Mouse (Mus musculus) lung, embryonic 14.5 days (tissue): ENCODE results near the gene Abcb8. TPM values are rescaled to one million over a fixed set of nuclear protein-coding genes. Genes with fewer than 3 reads are reported as not detected.

ENCODE experiments used
- ATAC-seq: fragments of 200-750 bp; cut with Nextera tagmentation; 2 replicates; pipeline ENCODE4 v1.8.0; 2017; ENCODE audit warnings: mild to moderate bottlenecking, moderate TSS enrichment, moderate library complexity; ENCODE audit not compliant: insufficient read depth
- DNase-seq: peaks from one replicate; pipeline ENCODE4 v3.0.0-alpha.2; 2015
- H3K27ac ChIP-seq: fragments of 300-500 bp; sonication (generic); 2 replicates; pipeline ENCODE4 v1.5.1; 2014; ENCODE audit warnings: low read depth, mild to moderate bottlenecking, moderate library complexity
- H3K27me3 ChIP-seq: fragments of 300-500 bp; sonication (generic); 2 replicates; pipeline ENCODE4 v1.6.1; 2014; ENCODE audit warnings: low read length, control low read depth; ENCODE audit not compliant: insufficient read depth
- H3K36me3 ChIP-seq: fragments of 300-500 bp; sonication (generic); 2 replicates; pipeline ENCODE4 v1.6.1; 2014; ENCODE audit warnings: control low read depth; ENCODE audit not compliant: insufficient read depth
- H3K4me1 ChIP-seq: fragments of 300-500 bp; sonication (generic); 2 replicates; pipeline ENCODE4 v1.6.1; 2014; ENCODE audit warnings: antibody characterized with exemption, control low read depth; ENCODE audit not compliant: insufficient read depth
- H3K4me2 ChIP-seq: fragments of 300-500 bp; sonication (generic); 2 replicates; pipeline ENCODE4 v1.6.1; 2014; ENCODE audit warnings: mild to moderate bottlenecking
- H3K4me3 ChIP-seq: fragments of 300-500 bp; sonication (generic); 2 replicates; pipeline ENCODE4 v1.5.1; 2014; ENCODE audit warnings: low read depth, low read length
- H3K9ac ChIP-seq: fragments of 300-500 bp; sonication (generic); 2 replicates; pipeline ENCODE4 v1.6.1; 2014
- H3K9me3 ChIP-seq: fragments of 300-500 bp; sonication (generic); 2 replicates; pipeline ENCODE4 v1.6.1; 2016; ENCODE audit warnings: low read depth, low read length, control low read depth
- CTCF ChIP-seq: IDR thresholded peaks from 2 replicates; pipeline ENCODE4 v1.5.1; 2016; ENCODE audit warnings: antibody characterized with exemption, low read depth
- WGBS: fragments of 180-500 bp; shearing (Covaris S2); extraction: QIAGEN DNeasy Blood & Tissue Kit; methylation state at CpG from one replicate; pipeline ENCODE4 v1.1.7; 2014; 5-methylcytosine and 5-hydroxymethylcytosine counted together
- polyA plus RNA-seq: library from polyadenylated mRNA; unstranded; fragments of >200 nt; fragmentation: Nextera tagmentation; extraction: Ambion mirVana; gene quantifications from 2 replicates; pipeline ENCODE4 v1.2.1, GENCODE M21; 2014

Abcb8 gene
- polyA plus RNA-seq, 1 experiment from 2014 or later, result 43.5 TPM

DNA sequence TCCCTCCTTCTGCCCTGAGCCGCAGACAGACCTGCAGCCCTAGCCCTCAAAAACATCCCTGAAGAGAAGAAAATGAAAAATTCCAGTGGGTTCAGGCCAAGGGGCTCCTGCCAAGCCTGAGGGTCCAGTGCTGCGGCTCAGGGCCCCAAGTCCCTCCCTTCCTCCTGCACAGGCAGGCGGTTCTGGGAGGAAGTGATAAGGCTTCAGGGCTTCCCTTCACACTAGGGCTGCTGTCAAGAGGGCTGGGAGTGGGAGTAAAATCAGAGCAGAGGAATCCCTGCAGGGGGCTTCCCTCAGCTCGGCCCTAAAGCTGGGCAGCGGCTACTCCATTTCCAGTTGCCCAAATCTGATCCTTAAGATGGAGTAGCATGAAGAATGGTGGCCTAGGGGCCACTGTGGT, 27.9 kb upstream of the Abcb8 start:
- no peaks in the 10 kb centered on the region for H3K27me3 ChIP-seq
- no peak overlapping the region for H3K9ac ChIP-seq
- 17% methylated on average over 5 of the region's 5 CpGs for WGBS
- peak overlapping the region; percentile 23; the same call in 1 of the 2 replicates for H3K4me3 ChIP-seq
- ATAC-seq, result peak; percentile 33; the same call in 1 of the 2 replicates
- no peaks in the 10 kb centered on the region for H3K4me1 ChIP-seq
- H3K36me3 ChIP-seq, result no peaks in the 10 kb centered on the region
- no peaks in the 10 kb centered on the region for H3K9me3 ChIP-seq
- peak overlapping the region; percentile 46 for H3K4me2 ChIP-seq
- no peak for TF ChIP-seq CTCF
- peak overlapping the region; percentile 19; the same call in 1 of the 2 replicates for H3K27ac ChIP-seq
- peak; percentile 34 for DNase-seq

DNA sequence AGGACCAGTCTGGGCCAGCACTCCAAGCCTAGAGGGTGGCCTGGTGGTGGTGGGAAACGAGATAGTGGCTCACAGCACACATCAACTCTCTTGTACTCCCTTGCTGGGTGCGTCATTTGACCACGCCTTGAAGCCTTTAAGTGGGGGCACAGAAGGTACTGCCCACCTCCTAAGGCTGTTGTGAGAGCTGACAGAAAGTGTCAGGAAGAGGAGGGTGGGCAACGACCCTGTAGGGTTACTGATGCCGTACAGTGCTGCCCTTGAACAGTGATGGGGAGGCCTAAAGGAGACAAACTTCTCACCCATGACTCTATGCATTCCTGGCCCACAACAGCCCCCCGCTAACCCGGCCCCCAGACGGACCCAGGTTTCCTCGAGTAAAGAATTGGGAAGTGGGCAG, 27.0 kb upstream of the Abcb8 start:
- 81% methylated on average over 9 of the region's 9 CpGs for WGBS
- Histone ChIP-seq H3K4me2 (peak overlapping the region; percentile 46; the same call in 1 of the 2 replicates), H3K27ac (no peak overlapping the region), H3K27me3 (no peaks in the 10 kb centered on the region), H3K4me3 (no peak overlapping the region), H3K36me3 (no peaks in the 10 kb centered on the region), H3K9me3 (no peaks in the 10 kb centered on the region), H3K4me1 (no peaks in the 10 kb centered on the region), H3K9ac (no peak overlapping the region)
- no peak for ATAC-seq
- no peak for TF ChIP-seq CTCF
- no peak for DNase-seq

DNA sequence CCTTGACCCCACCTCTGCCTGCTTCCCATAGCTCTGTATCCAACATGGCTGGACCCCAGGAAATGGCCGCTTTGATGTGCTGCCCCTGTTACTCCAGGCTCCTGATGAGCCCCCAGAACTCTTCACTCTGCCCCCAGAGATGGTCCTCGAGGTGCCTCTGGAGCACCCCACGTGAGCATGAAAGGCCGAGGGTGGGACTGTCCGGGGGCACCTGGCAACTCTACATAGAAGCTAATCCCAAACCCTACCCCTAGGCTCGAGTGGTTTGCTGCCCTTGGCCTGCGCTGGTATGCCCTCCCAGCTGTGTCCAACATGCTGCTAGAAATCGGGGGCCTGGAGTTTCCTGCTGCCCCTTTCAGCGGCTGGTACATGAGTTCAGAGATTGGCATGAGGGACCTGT, 23.7 kb upstream of the Abcb8 start:
- no peak overlapping the region for H3K4me3 ChIP-seq
- H3K36me3 ChIP-seq, result no peaks in the 10 kb centered on the region
- no peak for TF ChIP-seq CTCF
- H3K27ac ChIP-seq, result no peak overlapping the region
- WGBS, result 77% methylated on average over 9 of the region's 9 CpGs
- H3K4me1 ChIP-seq, result no peaks in the 10 kb centered on the region
- no peak for DNase-seq
- H3K27me3 ChIP-seq, result no peaks in the 10 kb centered on the region
- no peak overlapping the region for H3K4me2 ChIP-seq
- H3K9me3 ChIP-seq, result no peaks in the 10 kb centered on the region
- H3K9ac ChIP-seq, result no peak overlapping the region
- no peak for ATAC-seq

DNA sequence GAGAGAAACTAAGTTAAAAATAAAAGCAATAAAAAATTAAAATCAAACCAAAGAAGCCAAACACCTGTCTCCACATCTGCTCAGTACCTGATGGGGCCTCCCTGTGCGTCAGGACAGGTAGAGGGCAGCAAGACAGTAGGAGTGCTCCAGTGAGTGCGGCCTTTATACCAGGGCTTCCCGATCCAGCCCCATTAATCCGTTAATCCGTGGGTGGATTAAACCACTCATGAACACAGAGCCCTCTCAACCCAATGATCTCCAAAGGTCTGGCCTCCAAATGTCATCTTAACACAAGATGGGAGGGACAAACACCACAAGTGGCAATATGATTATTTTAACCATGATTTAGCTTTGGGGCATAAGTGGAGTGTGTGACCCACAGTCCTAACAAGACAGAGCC, 19.7 kb upstream of the Abcb8 start:
- DNase-seq (no peak), ATAC-seq (no peak)
- H3K4me3 ChIP-seq, result no peak overlapping the region
- TF ChIP-seq CTCF, result no peak
- no peak overlapping the region for H3K27ac ChIP-seq
- no peak overlapping the region for H3K9ac ChIP-seq
- WGBS, result 70% methylated on average over 5 of the region's 5 CpGs
- no peak overlapping the region for H3K4me2 ChIP-seq
- H3K27me3 ChIP-seq, result no peaks in the 10 kb centered on the region
- no peaks in the 10 kb centered on the region for H3K9me3 ChIP-seq
- H3K4me1 ChIP-seq, result no peaks in the 10 kb centered on the region
- H3K36me3 ChIP-seq, result no peaks in the 10 kb centered on the region

DNA sequence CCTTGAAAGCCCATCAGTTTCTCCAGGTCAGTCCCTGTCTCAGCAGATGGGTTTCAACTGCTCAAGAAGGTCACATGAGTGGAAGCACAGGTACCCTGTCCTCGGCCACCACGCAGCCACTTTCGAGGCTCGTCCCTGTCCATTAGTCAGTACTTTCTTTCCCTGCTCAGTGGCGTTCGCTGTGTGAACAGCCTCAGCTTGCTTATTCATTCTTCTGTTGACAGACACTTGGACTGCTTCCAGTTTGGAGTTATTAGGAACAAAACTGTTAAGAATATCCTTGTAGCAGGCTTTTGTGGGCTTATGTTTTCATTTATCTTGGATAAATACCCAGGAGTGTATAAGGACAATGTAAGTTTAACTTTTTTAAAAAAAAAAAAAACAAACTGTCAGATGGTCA, 19.2 kb upstream of the Abcb8 start:
- H3K4me1 ChIP-seq, result no peaks in the 10 kb centered on the region
- H3K4me2 ChIP-seq, result no peak overlapping the region
- H3K9ac ChIP-seq, result no peak overlapping the region
- H3K27ac ChIP-seq, result no peak overlapping the region
- no peak overlapping the region for H3K4me3 ChIP-seq
- no peak for ATAC-seq
- no peaks in the 10 kb centered on the region for H3K36me3 ChIP-seq
- H3K9me3 ChIP-seq, result no peaks in the 10 kb centered on the region
- DNase-seq, result peak; percentile 86
- H3K27me3 ChIP-seq, result no peaks in the 10 kb centered on the region
- WGBS, result 20% methylated on average over 6 of the region's 6 CpGs
- no peak for TF ChIP-seq CTCF

DNA sequence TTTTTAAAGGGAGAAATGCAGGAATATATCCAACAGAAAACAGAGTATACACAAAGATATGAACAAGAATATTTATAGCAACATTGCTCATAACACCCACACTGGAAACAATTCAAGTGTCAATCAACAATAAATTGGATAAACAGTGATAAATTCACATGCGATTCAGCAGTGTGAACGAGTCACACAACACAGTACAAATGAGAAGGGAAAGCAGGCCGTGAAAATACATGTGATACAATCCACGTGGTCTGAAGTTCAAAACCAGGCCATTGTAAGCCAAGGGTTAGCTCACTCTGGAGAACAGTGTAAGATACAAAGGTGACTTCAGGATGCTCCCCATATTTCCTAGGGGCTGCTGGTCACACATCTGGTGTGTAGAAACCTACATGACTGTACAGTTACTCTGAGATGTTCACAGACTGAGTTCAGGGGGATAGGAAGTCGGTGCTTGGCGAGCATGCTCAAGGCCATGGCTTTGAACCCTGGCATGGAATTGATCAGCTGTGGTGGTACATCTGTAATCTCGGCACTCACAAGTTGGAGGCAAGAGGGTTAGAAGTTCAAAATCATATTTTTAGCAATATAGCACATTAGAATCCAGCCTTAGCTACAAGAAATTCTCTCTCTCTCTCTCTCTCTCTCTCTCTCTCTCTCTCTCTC, 18.7 kb upstream of the Abcb8 start:
- H3K4me1 ChIP-seq, result no peaks in the 10 kb centered on the region
- TF ChIP-seq CTCF, result no peak
- WGBS, result 64% methylated on average over 7 of the region's 7 CpGs

DNA sequence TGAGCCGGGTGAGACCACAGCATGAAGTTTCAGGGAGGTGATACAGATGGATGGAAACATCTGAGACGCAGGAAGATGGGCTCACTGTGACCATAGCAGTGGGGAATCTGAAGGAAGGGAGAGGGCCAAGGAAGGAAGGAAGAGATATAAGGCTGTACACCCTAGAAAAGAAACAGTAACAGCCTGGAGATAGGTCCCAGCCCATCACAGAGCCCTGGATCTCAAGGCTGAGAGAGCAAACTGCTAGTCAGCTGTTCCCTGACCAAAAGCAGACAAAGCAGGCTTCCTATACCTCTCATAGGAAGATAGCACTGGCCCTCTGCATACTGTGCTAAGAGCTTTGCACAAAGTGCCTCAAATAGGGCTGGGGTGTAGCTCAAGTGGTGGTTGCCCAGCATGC, 14.8 kb upstream of the Abcb8 start:
- Histone ChIP-seq H3K4me1 (no peaks in the 10 kb centered on the region), H3K36me3 (no peaks in the 10 kb centered on the region), H3K4me3 (no peak overlapping the region), H3K27ac (no peak overlapping the region), H3K4me2 (no peak overlapping the region), H3K9me3 (no peaks in the 10 kb centered on the region), H3K27me3 (no peaks in the 10 kb centered on the region), H3K9ac (no peak overlapping the region)
- DNase-seq (no peak), ATAC-seq (no peak)
- TF ChIP-seq CTCF, result no peak
- 63% methylated on average over 2 of the region's 2 CpGs for WGBS

More for the DNA sequence above, 18.7 kb upstream of the Abcb8 start:
- no peak for DNase-seq
- Histone ChIP-seq H3K27ac (no peak overlapping the region), H3K4me3 (no peak overlapping the region), H3K27me3 (no peaks in the 10 kb centered on the region), H3K9me3 (no peaks in the 10 kb centered on the region), H3K9ac (no peak overlapping the region), H3K4me2 (no peak overlapping the region), H3K36me3 (no peaks in the 10 kb centered on the region)
- no peak for ATAC-seq
